Mouse (Mus musculus): ENCODE data around the gene Alpl. TPM values are rescaled to one million over a fixed set of nuclear protein-coding genes. Genes with fewer than 3 reads are reported as not detected.

Alpl gene
- 4.5 and 6.5 TPM in 2 replicates for polyA plus RNA-seq (2016; fragmentation: Nextera tagmentation; extraction: Ambion mirVana)

GRCm38 (mm10) chr4:137795611-137796557 lies at the start of gene Alpl:
Gene Alpl, minus strand, starts transcription at chr4:137796384.
- peak within 1 kb of the TSS; percentile 44 for H3K4me3 ChIP-seq
- 1% methylated on average over 78 of the region's 78 CpGs for WGBS
- no peak within 1 kb of the TSS for H3K27ac ChIP-seq
- peaks cover 19% of the 10 kb centered on the region for H3K4me1 ChIP-seq
- peaks cover 25% of the 10 kb centered on the region for H3K27me3 ChIP-seq (replicated peaks)
- H3K4me2 ChIP-seq (replicated peaks), result peak within 1 kb of the TSS; percentile 91
- H3K36me3 ChIP-seq, result no peaks in the 10 kb centered on the region
- peak within 1 kb of the TSS; percentile 40 for H3K9ac ChIP-seq
- peak; percentile 76 for ATAC-seq (ENCODE audit: low FRiP score, low read depth)
- H3K9me3 ChIP-seq, result no peaks in the 10 kb centered on the region

DNA sequence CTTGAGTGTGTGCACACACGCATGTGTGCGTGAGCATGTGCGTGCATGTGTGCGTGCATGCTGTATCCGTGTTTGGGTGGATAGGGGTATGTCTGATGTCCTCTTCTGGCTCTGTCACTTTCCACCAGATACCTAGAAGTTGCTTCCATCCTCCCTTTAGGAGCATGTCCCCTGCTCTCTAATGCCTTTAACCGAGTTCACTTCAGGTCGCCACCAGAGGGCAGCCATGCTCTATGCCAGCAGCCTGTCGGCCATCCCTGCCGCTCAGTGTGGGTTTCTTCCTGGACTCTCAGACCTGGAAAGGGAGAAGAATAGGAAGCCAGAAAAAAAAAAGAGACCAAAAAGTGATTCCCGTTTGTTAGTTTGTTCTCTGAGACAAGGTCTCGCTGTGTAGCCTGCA lies 48.5 kb upstream of the Alpl start:
- no peaks in the 10 kb centered on the region for H3K36me3 ChIP-seq
- H3K27ac ChIP-seq, result no peak overlapping the region
- H3K4me2 ChIP-seq (replicated peaks), result no peak overlapping the region
- no peak for ATAC-seq (ENCODE audit: low FRiP score, low read depth)
- H3K4me3 ChIP-seq, result no peak overlapping the region
- 22% methylated on average over 11 of the region's 11 CpGs for WGBS
- H3K9me3 ChIP-seq, result no peaks in the 10 kb centered on the region
- H3K27me3 ChIP-seq (replicated peaks), result 0 out of 2 replicates have a peak, but pooled peaks cover 3% of the 10 kb centered on the region
- no peaks in the 10 kb centered on the region for H3K4me1 ChIP-seq
- H3K9ac ChIP-seq, result no peak overlapping the region

DNA sequence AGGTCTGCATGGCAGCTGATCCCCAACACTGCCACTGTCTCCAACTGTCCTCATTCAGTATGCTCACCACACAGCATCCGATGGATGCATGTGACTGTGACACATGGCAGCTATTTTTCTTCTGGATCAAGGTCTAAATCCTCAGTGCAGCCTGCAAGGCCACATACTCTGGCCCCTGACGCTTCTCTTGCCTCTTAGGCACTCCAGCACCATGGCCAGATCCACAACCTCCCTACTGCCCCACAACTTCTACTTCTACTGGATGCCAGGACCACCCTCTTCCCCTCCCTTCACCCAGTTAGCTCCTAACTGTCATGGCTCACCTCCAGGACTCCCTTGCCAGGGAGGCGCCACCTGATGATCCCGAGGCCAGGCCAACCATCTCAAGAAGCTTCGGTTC lies 43.3 kb upstream of the Alpl start:
- Histone ChIP-seq H3K9me3 (no peaks in the 10 kb centered on the region), H3K36me3 (no peaks in the 10 kb centered on the region), H3K9ac (no peak overlapping the region), H3K4me1 (peaks cover 6% of the 10 kb centered on the region; the same call in 1 of the 2 replicates), H3K4me3 (no peak overlapping the region), H3K27me3 (replicated peaks) (0 out of 2 replicates have a peak, but pooled peaks cover 3% of the 10 kb centered on the region), H3K4me2 (replicated peaks) (no peak overlapping the region), H3K27ac (no peak overlapping the region)
- WGBS, result 88% methylated on average over 5 of the region's 5 CpGs
- ATAC-seq (ENCODE audit: low FRiP score, low read depth), result no peak

GRCm38 (mm10) chr4:137838791-137839190 lies 42.6 kb upstream of the Alpl start:
- 92% methylated on average over 2 of the region's 2 CpGs for WGBS
- H3K4me1 ChIP-seq, result peaks cover 6% of the 10 kb centered on the region; the same call in 1 of the 2 replicates
- no peak overlapping the region for H3K4me3 ChIP-seq
- ATAC-seq (ENCODE audit: low FRiP score, low read depth), result no peak
- H3K36me3 ChIP-seq, result no peaks in the 10 kb centered on the region
- H3K27me3 ChIP-seq (replicated peaks), result 0 out of 2 replicates have a peak, but pooled peaks cover 3% of the 10 kb centered on the region
- H3K27ac ChIP-seq, result no peak overlapping the region
- H3K9ac ChIP-seq, result no peak overlapping the region
- no peak overlapping the region for H3K4me2 ChIP-seq (replicated peaks)
- no peaks in the 10 kb centered on the region for H3K9me3 ChIP-seq

DNA sequence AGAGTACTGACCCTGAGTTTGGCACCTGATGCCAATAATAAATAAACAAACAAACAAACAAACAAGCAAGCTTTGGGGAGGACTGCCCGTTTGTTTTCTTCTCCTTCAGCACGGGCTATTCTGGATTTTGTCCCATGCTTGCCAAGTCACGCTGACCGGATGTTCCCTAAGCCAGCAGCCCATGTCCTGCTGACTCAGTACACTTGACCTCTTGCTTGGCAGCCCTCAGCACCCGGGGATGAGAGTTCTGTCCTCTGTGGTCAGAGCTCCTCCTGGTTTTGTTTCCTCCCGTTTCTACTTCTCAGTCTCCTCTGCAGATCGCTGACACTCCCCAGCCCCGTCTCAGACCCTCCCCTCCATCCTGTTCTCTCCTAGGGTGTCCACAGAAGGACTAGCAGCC lies 41.6 kb upstream of the Alpl start:
- Histone ChIP-seq H3K4me2 (replicated peaks) (no peak overlapping the region), H3K9ac (no peak overlapping the region), H3K4me1 (peaks cover 6% of the 10 kb centered on the region; the same call in 1 of the 2 replicates), H3K4me3 (no peak overlapping the region), H3K9me3 (no peaks in the 10 kb centered on the region), H3K36me3 (no peaks in the 10 kb centered on the region), H3K27me3 (replicated peaks) (0 out of 2 replicates have a peak, but pooled peaks cover 3% of the 10 kb centered on the region), H3K27ac (no peak overlapping the region)
- WGBS, result 87% methylated on average over 8 of the region's 8 CpGs
- no peak for ATAC-seq (ENCODE audit: low FRiP score, low read depth)

GRCm38 (mm10) chr4:137836741-137837140 lies 40.6 kb upstream of the Alpl start:
- Histone ChIP-seq H3K4me1 (peaks cover 6% of the 10 kb centered on the region; the same call in 1 of the 2 replicates), H3K4me2 (replicated peaks) (no peak overlapping the region), H3K9me3 (no peaks in the 10 kb centered on the region), H3K27me3 (replicated peaks) (0 out of 2 replicates have a peak, but pooled peaks cover 3% of the 10 kb centered on the region), H3K9ac (no peak overlapping the region), H3K27ac (no peak overlapping the region), H3K36me3 (no peaks in the 10 kb centered on the region), H3K4me3 (no peak overlapping the region)
- 84% methylated on average over 5 of the region's 5 CpGs for WGBS
- ATAC-seq (ENCODE audit: low FRiP score, low read depth), result no peak

GRCm38 (mm10) chr4:137835624-137836337 lies 39.6 kb upstream of the Alpl start:
- peak; percentile 58; the same call in 1 of the 2 replicates for ATAC-seq (ENCODE audit: low FRiP score, low read depth)
- no peak overlapping the region for H3K27ac ChIP-seq
- no peaks in the 10 kb centered on the region for H3K27me3 ChIP-seq (replicated peaks)
- no peaks in the 10 kb centered on the region for H3K9me3 ChIP-seq
- H3K4me1 ChIP-seq, result peaks cover 6% of the 10 kb centered on the region; the same call in 1 of the 2 replicates
- 13% methylated on average over 14 of the region's 14 CpGs for WGBS
- H3K4me2 ChIP-seq (replicated peaks), result peak overlapping the region; percentile 39
- no peak overlapping the region for H3K4me3 ChIP-seq
- H3K36me3 ChIP-seq, result no peaks in the 10 kb centered on the region
- peak overlapping the region; percentile 8; the same call in 1 of the 2 replicates for H3K9ac ChIP-seq

DNA sequence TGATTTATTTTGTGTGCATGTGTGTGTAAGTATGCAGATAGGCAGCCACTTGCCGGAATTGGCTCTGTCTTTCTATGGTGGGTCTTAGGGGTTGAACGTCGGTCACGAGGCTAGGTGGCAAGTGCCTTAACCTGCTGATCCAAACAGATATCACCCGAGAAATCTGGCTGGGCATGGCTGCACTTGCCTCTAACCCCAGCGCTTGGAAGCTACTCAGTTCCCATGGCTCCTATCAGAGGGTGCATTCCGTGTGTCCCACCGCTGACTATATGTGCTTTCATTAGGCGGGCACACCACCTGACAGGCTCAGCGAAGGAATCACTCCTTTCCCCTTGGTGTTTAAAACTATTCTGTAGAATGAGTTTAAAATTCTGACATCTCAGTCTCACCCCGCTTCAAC lies 35.4 kb upstream of the Alpl start:
- Histone ChIP-seq H3K4me1 (peaks cover 6% of the 10 kb centered on the region; the same call in 1 of the 2 replicates), H3K4me3 (no peak overlapping the region), H3K27me3 (replicated peaks) (0 out of 2 replicates have a peak, but pooled peaks cover 5% of the 10 kb centered on the region), H3K36me3 (no peaks in the 10 kb centered on the region), H3K27ac (no peak overlapping the region), H3K4me2 (replicated peaks) (no peak overlapping the region), H3K9ac (no peak overlapping the region), H3K9me3 (no peaks in the 10 kb centered on the region)
- ATAC-seq (ENCODE audit: low FRiP score, low read depth), result no peak
- 87% methylated on average over 11 of the region's 11 CpGs for WGBS

- 14% methylated on average over 6 of the region's 6 CpGs for WGBS
Observed at GRCm38 (mm10) chr4:137830380-137830779, 34.2 kb upstream of the Alpl start.

GRCm38 (mm10) chr4:137824881-137825280 lies 28.7 kb upstream of the Alpl start:
- Histone ChIP-seq H3K4me1 (no peaks in the 10 kb centered on the region), H3K36me3 (no peaks in the 10 kb centered on the region), H3K9me3 (no peaks in the 10 kb centered on the region), H3K27me3 (replicated peaks) (0 out of 2 replicates have a peak, but pooled peaks cover 4% of the 10 kb centered on the region), H3K4me2 (replicated peaks) (no peak overlapping the region), H3K27ac (no peak overlapping the region), H3K9ac (no peak overlapping the region), H3K4me3 (no peak overlapping the region)
- 84% methylated on average over 2 of the region's 2 CpGs for WGBS
- ATAC-seq (ENCODE audit: low FRiP score, low read depth), result no peak

More at GRCm38 (mm10) chr4:137830380-137830779, 34.2 kb upstream of the Alpl start:
- Histone ChIP-seq H3K27ac (no peak overlapping the region), H3K4me2 (replicated peaks) (no peak overlapping the region), H3K4me3 (no peak overlapping the region), H3K9me3 (no peaks in the 10 kb centered on the region), H3K9ac (no peak overlapping the region), H3K36me3 (no peaks in the 10 kb centered on the region), H3K4me1 (no peaks in the 10 kb centered on the region; the same call in 1 of the 2 replicates), H3K27me3 (replicated peaks) (0 out of 2 replicates have a peak, but pooled peaks cover 5% of the 10 kb centered on the region)
- no peak for ATAC-seq (ENCODE audit: low FRiP score, low read depth)

- H3K36me3 ChIP-seq, result no peaks in the 10 kb centered on the region
- no peak overlapping the region for H3K4me2 ChIP-seq (replicated peaks)
- no peak overlapping the region for H3K4me3 ChIP-seq
- no peak overlapping the region for H3K27ac ChIP-seq
- no peaks in the 10 kb centered on the region for H3K27me3 ChIP-seq (replicated peaks)
- H3K4me1 ChIP-seq, result no peaks in the 10 kb centered on the region
- H3K9me3 ChIP-seq, result no peaks in the 10 kb centered on the region
- ATAC-seq (ENCODE audit: low FRiP score, low read depth), result no peak
- WGBS, result 86% methylated on average over 3 of the region's 3 CpGs
- no peak overlapping the region for H3K9ac ChIP-seq
Observed at GRCm38 (mm10) chr4:137823542-137823941, 27.4 kb upstream of the Alpl start.

GRCm38 (mm10) chr4:137822537-137822936 lies 26.4 kb upstream of the Alpl start:
- Histone ChIP-seq H3K9ac (no peak overlapping the region), H3K4me2 (replicated peaks) (no peak overlapping the region), H3K27me3 (replicated peaks) (no peaks in the 10 kb centered on the region), H3K4me1 (no peaks in the 10 kb centered on the region), H3K36me3 (no peaks in the 10 kb centered on the region), H3K27ac (no peak overlapping the region), H3K4me3 (no peak overlapping the region), H3K9me3 (no peaks in the 10 kb centered on the region)
- 92% methylated on average over 5 of the region's 5 CpGs for WGBS
- no peak for ATAC-seq (ENCODE audit: low FRiP score, low read depth)
